Mouse (Mus musculus) megakaryocyte, embryonic 14.5 days (primary cell): Measurements from ENCODE around the gene Kcnn4.

Source experiments
- FLI1 ChIP-seq: IDR thresholded peaks from 2 replicates; pipeline ENCODE4 v1.6.1; 2012; ENCODE audit warnings: low read length, inconsistent platforms, mixed read lengths
- GATA1 ChIP-seq: IDR thresholded peaks from 3 replicates; pipeline ENCODE4 v1.6.1; 2012; ENCODE audit warnings: mixed read lengths, low read length, inconsistent platforms, borderline replicate concordance

GRCm38 (mm10) chr7:24327281-24327975 lies 42.6 kb upstream of the Kcnn4 start:
- TF ChIP-seq FLI1 (no peak), GATA1 (no peak)
